22 mouse cellular contexts compared by ENCODE assay signal in genomic region chr2:62398115-62398875, GRCm38 (mm10). TPM values are rescaled to one million over a fixed set of nuclear protein-coding genes. Genes with fewer than 3 reads are reported as not detected.
A peak's percentile ranks its signal among the peaks of the same experiment; 100 is the strongest.
DNase-seq lines count a peak whose midpoint lies in the region; ATAC-seq and TF ChIP-seq lines count a peak whose summit lies in the region.
"Had no signal": no experiment of that assay in that cellular context is flagged by ENCODE, and none has a peak within 500 bp of the region (broad histone marks: within the 10 kb centered on the region; RNA-seq: fewer than 3 reads in every experiment).

No protein-coding gene starts in this region.

- H3K4me3 ChIP-seq in gastrocnemius, adult 2 months = no peak overlapping the region
- no peak overlapping the region for H3K4me3 ChIP-seq in lung, postnatal 0 days (ENCODE audit: low read depth, low read length)
- H3K4me3 ChIP-seq in embryonic fibroblast, embryonic 13.5 days (ENCODE audit: insufficient read depth, low read length) = no peak overlapping the region
- H3K4me3 ChIP-seq in hindbrain, embryonic 12.5 days = no peak overlapping the region
- H3K4me3 ChIP-seq: embryonic facial prominence, embryonic 15.5 days; heart, embryonic 10.5 days; intestine, embryonic 15.5 days had no signal

- ATAC-seq in lung, postnatal 0 days = no peak
- no peak for ATAC-seq in hindbrain, embryonic 12.5 days (ENCODE audit: low FRiP score)
- ATAC-seq: activated CD4-positive, CD25-positive, alpha-beta regulatory T cell, adult 4 months; forebrain, embryonic 16.5 days; intestine, embryonic 15.5 days had no signal

- H3K27me3 ChIP-seq in lung, postnatal 0 days (replicated peaks; ENCODE audit: insufficient read depth, low read length) = no peaks in the 10 kb centered on the region
- H3K27me3 ChIP-seq in hindbrain, embryonic 12.5 days = no peaks in the 10 kb centered on the region
- H3K27me3 ChIP-seq: CH12.LX; embryonic facial prominence, embryonic 15.5 days; intestine, embryonic 15.5 days had no signal

- 0 out of 2 replicates have a peak, but pooled peaks cover 4% of the 10 kb centered on the region for H3K4me1 ChIP-seq in lung, postnatal 0 days (ENCODE audit: insufficient read depth, low read depth, low read length)
- H3K4me1 ChIP-seq in embryonic fibroblast, embryonic 13.5 days (ENCODE audit: control insufficient read depth, insufficient read depth, low read length) = peaks cover 3% of the 10 kb centered on the region; the same call in 1 of the 2 replicates
- H3K4me1 ChIP-seq in hindbrain, embryonic 12.5 days = no peaks in the 10 kb centered on the region
- H3K4me1 ChIP-seq: embryonic facial prominence, embryonic 15.5 days; heart, embryonic 10.5 days had no signal

- no peak for TF ChIP-seq CTCF in gastrocnemius, adult 2 months (IDR thresholded peaks at IDR 0.05)
- no peak for TF ChIP-seq CTCF in lung, postnatal 0 days (IDR thresholded peaks at IDR 0.05)
- no peak for TF ChIP-seq CTCF in embryonic fibroblast, embryonic 13.5 days (IDR thresholded peaks at IDR 0.05; ENCODE audit: borderline replicate concordance, insufficient read depth, low read length)

- no peaks in the 10 kb centered on the region for H3K36me3 ChIP-seq in lung, postnatal 0 days (ENCODE audit: insufficient read depth, low read length)
- H3K36me3 ChIP-seq in hindbrain, embryonic 12.5 days = no peaks in the 10 kb centered on the region
- H3K36me3 ChIP-seq: embryonic facial prominence, embryonic 15.5 days; heart, embryonic 10.5 days; intestine, embryonic 15.5 days had no signal

- WGBS in lung, postnatal 0 days = 67% methylated on average over 2 of the region's 2 CpGs
- 93% methylated on average over 2 of the region's 2 CpGs for WGBS in hindbrain, embryonic 12.5 days

- no peaks in the 10 kb centered on the region for H3K9me3 ChIP-seq in lung, postnatal 0 days (ENCODE audit: low read length)
- no peaks in the 10 kb centered on the region for H3K9me3 ChIP-seq in hindbrain, embryonic 12.5 days (replicated peaks)
- H3K9me3 ChIP-seq: embryonic facial prominence, embryonic 15.5 days; heart, embryonic 10.5 days; intestine, embryonic 15.5 days had no signal

- intact Hi-C loops in gastrocnemius, adult 2 months (cut with DNase I) = no loop called here

- H3K4me2 ChIP-seq in lung, postnatal 0 days (replicated peaks; ENCODE audit: low read depth, low read length) = no peak overlapping the region
- H3K4me2 ChIP-seq in hindbrain, embryonic 12.5 days (replicated peaks) = no peak overlapping the region
- H3K4me2 ChIP-seq: embryonic facial prominence, embryonic 15.5 days; hindbrain, embryonic 14.5 days; intestine, embryonic 15.5 days had no signal

- peak overlapping the region; percentile 72 for H3K27ac ChIP-seq in gastrocnemius, adult 2 months
- H3K27ac ChIP-seq in lung, postnatal 0 days (ENCODE audit: low read length) = no peak overlapping the region
- H3K27ac ChIP-seq in embryonic fibroblast, embryonic 13.5 days (ENCODE audit: insufficient read depth, low read length) = peak overlapping the region; percentile 40
- no peak overlapping the region for H3K27ac ChIP-seq in hindbrain, embryonic 12.5 days
- H3K27ac ChIP-seq: embryonic facial prominence, embryonic 15.5 days; heart, embryonic 10.5 days; hindbrain, embryonic 14.5 days; intestine, embryonic 15.5 days had no signal

- TF ChIP-seq EP300 in lung, postnatal 0 days (IDR thresholded peaks at IDR 0.05) = no peak

- H3K9ac ChIP-seq in lung, postnatal 0 days (replicated peaks; ENCODE audit: low read depth) = no peak overlapping the region
- H3K9ac ChIP-seq in hindbrain, embryonic 12.5 days = no peak overlapping the region
- H3K9ac ChIP-seq: embryonic facial prominence, embryonic 15.5 days; hindbrain, embryonic 14.5 days; intestine, embryonic 15.5 days had no signal

- DNase-seq in gastrocnemius, adult 2 months = no peak
- DNase-seq in gastrocnemius, postnatal 4 days (ENCODE audit: low spot score in 2 of 2) = no peak
- peak; percentile 44 for DNase-seq in lung, postnatal 0 days (ENCODE audit: low spot score)
- DNase-seq in lung, postnatal 14 days = no peak
- DNase-seq in skeletal muscle tissue, adult 2 months (ENCODE audit: low read depth, low spot score) = peak; percentile 55
- DNase-seq in right cerebral cortex, postnatal 10 days (ENCODE audit: low spot score in 2 of 2) = no peak
- DNase-seq: adrenal gland, postnatal 25 days; cerebellum, adult 18-20 months; cerebellum, adult 9-11 months; embryo, embryonic 11 days; gastrocnemius, postnatal 14 days; heart, adult 18-20 months; heart, postnatal 10 days had no signal

- no peak for TF ChIP-seq POLR2A in embryonic fibroblast, embryonic 13.5 days (IDR thresholded peaks at IDR 0.05; ENCODE audit: low read depth, low read length)

RNA-seq across cellular contexts. Expression of gene Dpp4, which starts 13.7 kb away (rescaled TPM):
- total RNA-seq in gastrocnemius, adult 2 months (2021) = 1 to 10 TPM; 4.6 to 5.2 TPM
- total RNA-seq in gastrocnemius, postnatal 4 days (2021) = 10 to 100 TPM; 15.6 to 17.5 TPM
- 41.8 and 44.1 TPM in 2 replicates for polyA plus RNA-seq in lung, postnatal 0 days (2015; fragmentation: Nextera tagmentation; extraction: Ambion mirVana)
- 0.27 and 0.90 TPM in 2 replicates for polyA plus RNA-seq in embryonic fibroblast, embryonic 13.5 days (2011; ENCODE audit: insufficient read length, low read depth, missing spikeins)
- polyA plus RNA-seq in hindbrain, embryonic 12.5 days (2016; fragmentation: Nextera tagmentation; extraction: Ambion mirVana) = 0.99 and 1.9 TPM in 2 replicates

Comparison
In these comparisons a context has a peak if more than half of its experiments do, and no peak if none do; other contexts are left out.
1. DNase-seq: peak in lung, postnatal 0 days (single experiment) and skeletal muscle tissue, adult 2 months (single experiment); none in gastrocnemius, adult 2 months (single experiment), gastrocnemius, postnatal 4 days (0 of 2), lung, postnatal 14 days (single experiment) and right cerebral cortex, postnatal 10 days (0 of 2).
2. H3K27ac ChIP-seq: peak in gastrocnemius, adult 2 months (single experiment) and embryonic fibroblast, embryonic 13.5 days (single experiment); none in lung, postnatal 0 days (single experiment) and hindbrain, embryonic 12.5 days (single experiment).
3. RNA of gene Dpp4, which starts 13.7 kb away (polyA plus RNA-seq): 41.8 to 44.1 TPM in lung, postnatal 0 days; 0.99 to 1.9 TPM in hindbrain, embryonic 12.5 days and 0.27 to 0.90 TPM in embryonic fibroblast, embryonic 13.5 days; every median in the first group is over 10 times any median in the second.